Mouse (Mus musculus): ENCODE data around the gene Zfp408.

Zfp408 gene

DNA sequence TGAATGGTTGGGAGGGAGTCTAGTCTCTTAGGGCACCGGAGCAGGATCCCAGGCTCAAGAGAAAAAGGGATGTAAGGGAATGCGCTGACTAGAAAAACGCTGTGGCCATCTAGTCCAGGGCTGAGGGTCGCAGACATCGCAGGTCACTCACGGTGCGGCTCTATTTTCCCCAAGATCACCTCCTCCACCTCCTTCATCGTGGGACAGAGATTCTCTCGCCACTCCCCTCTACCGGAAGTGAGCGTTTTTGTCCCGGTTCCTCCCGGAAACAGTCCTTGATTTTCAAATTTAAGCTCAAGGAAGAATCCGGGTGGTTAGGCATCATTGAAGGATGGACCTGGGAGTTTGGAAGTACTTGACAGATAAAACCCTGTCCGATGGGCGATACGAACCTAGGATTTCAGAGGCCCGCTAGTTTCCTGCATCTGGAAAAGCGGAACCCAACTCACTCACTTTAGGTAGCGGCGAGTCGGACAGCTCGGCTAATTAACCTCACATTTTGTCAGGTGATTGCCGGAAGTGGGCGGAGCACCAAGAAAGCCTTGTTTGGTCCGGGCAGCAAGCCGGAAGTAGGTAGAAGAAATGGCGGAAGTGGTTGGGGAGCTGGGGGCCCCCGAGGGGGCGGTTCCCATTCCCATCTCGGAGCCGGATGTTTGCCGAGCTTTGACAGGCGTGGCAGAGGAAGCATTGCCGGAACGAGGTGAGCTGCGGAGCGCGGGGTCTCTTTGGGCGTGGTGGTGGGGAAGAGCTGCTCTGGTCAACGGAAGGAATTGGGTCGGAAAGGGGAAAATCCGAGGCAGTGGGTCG lies at the start of gene Zfp408, which contains the start of gene Arhgap1:
TSS of gene Zfp408 (minus strand) at position 239 of the 807 bp plus-strand sequence.
TSS of gene Arhgap1 (plus strand) at position 308 of the 807 bp plus-strand sequence.
- peak; percentile 100 for DNase-seq (ENCODE audit: low read depth)

DNA sequence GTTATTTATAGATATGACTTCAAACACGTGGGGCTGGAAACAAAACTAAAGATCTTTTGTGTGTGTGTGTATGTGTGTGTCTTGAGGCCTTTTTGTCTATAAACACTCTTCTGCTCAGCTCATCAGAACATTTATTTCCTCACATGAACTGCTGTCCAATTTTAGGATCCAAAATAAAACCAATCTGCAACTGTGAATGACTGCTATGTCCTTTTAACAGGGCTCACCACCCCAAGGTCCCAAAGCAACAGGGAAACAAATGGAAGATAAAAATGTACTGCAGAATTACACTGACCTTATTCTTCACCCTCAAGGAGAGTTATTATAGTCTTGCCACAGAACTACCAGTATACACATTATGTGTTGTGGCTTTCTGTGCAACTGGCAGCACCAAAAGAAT lies 49.6 kb upstream of the Zfp408 start:
- no peak for DNase-seq (ENCODE audit: low read depth)

DNA sequence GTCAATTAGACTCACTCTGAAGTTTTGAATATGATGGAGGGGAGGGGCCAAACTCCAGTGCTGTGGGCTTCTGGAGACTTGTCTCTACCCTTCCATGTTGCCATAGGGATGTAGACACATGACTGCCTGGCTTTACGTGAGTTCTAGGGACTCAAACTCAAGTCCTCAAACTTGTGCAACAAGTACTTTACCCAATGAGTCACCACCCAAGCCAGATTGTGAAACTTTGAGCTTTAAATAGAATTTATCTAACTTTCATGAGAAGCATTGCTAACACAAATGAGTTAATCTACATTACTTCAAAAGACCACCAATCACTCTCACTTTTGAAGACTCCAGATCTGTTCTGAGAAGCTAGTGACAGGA lies 46.6 kb upstream of the Zfp408 start:
- peak; percentile 92 for DNase-seq (ENCODE audit: low read depth)

DNA sequence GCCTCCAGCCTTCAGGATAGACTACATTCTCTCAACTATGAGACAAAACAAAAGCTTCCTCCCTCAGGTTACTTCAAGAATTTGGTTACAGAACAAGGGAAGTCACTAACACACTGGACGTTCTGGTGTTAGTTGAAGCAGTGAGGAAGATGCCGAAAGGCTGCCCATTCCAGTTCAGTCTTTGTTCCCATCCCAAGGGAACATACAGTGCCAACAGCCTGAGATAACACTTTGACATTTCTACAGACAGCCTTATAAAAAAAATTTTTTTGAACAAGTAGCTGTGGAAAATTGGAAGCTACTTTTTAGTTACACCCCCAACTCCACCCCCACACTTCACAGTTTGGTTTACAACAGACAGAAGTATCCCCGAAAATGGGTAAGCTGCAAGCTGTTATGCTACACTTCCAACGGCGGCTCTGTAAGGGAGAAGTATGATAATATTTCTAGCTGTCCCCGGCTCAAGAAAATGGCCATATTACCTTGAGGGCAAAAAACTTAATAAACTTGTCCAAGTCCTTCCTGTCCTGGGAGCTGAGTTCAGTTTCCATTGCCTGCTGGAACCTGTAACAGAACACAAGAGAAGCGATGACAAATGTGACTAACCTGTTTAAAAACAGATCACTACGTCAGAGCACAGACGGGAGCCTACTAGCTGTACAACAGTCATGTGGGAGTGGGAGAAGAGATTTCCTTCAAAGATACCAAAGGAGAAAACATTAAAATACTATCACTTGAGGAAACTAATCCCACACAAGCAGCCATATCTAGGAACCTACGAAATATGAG lies 46.0 kb upstream of the Zfp408 start:
- no peak for DNase-seq (ENCODE audit: low read depth)

DNA sequence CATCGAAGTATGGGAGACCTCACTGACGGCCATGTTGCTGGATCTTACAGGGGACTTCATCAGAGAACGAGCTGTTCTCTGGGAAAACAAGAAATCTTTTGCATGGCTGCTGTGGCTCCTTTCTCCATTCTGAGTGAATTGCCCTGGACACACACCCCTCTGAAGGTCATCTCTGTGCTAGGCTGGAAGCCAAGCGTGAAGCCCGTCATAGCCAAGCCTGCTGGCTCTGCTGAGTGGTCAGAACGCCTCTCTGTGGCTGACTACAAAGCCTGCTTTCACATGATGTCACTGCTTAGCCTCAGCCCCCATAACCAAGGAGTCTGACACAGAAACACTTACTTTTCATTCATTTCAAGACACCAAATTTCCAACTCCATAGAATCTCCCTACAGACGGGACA lies 39.9 kb upstream of the Zfp408 start:
- no peak for DNase-seq (ENCODE audit: low read depth)

DNA sequence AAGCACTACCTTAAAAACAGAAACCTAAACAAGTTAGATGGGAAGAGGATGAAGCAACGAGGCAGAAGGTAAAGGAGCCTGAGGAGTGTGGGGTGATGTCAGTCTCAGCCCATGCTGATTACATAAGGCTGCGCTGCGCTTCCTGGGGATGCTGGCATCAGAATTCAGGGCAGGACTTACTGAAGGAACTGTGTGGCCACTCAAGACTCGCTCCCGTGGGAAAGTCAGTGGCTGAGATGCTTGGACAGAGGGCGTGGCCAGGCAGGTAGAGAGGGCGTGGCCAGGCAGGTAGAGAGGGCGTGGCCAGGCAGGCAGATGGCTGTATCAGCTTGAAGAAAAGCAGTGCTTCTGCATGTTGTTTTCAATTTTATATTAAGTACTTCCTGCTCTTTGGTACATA lies 34.3 kb upstream of the Zfp408 start:
- DNase-seq (ENCODE audit: low read depth), result no peak

DNA sequence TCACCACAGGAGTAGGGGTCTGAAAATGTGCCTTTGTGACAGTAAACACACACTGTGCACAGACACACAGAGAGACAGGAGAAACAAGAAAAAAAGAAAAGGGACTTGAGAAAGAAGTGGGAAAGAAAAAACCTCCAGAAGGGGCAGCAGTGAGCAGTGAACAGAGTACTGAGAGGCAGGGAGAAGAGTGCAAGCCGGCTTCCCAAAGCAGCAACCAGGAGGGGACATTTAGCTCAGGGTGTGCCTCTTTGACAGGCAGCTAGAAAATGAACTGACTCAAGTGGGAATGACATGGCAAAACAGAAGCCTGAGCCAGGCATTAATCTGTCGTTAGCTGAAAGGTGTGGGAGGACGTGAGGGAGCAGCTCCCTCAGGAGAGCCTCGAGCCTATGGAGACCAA lies 33.3 kb upstream of the Zfp408 start:
- peak; percentile 69 for DNase-seq (ENCODE audit: low read depth)

DNA sequence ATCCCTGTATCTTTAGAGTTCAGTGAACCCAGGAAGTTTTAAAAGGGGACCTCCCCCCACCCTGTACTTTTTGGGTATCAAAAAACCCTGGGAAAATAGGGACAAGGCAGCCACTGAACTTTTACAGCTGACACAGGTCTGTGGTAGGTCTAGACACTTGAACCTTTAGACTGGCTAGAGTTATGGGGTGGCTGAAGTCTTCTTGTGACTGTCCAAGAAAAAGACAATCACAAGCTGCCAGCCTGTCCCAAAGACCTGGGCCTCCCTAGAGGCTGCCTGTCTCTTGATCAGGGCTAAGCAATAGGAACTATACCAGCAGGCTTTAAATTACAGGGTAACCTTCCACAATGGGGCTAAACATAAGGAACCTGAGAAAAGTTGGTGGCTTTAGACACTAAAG lies 27.4 kb upstream of the Zfp408 start:
- DNase-seq (ENCODE audit: low read depth), result no peak

DNA sequence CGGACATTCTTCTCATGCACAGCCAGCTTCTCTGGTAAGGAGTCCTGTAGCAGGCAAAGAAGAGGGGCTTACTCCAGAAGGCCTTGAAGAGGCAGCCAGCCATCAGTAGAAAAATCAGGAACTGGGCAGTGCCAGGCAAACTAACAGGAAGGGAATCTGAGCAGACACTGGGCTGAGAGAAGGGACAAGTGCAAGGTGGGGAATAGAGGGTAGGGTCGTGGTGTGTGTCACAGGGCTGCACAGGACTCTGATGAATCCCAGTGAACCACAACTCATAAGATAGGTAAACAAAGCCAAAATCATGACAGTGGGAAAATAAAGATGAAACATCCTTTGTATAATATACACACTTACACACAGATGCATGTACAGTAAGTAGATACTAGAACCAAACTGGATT lies 26.8 kb upstream of the Zfp408 start:
- DNase-seq (ENCODE audit: low read depth), result no peak

DNA sequence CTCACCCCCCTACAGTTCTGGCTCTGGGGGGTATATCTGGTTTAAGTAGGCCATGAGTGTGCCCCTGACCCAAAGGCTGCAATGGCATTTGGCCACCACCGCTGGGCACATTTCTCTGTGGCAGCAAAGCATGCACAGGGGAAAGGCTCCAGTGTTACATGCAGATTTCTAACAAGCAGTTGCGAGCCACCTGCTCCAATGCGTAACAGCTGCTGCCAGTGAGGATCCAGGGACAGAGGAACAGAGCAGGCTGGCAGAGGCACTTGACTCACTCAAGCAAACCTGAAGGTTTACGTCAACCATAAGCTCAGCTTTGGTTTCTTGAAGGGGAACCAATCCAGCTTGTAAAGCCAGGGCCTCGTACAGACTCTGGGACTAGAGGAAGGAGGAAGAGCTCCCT lies 25.3 kb upstream of the Zfp408 start:
- no peak for DNase-seq (ENCODE audit: low read depth)

DNA sequence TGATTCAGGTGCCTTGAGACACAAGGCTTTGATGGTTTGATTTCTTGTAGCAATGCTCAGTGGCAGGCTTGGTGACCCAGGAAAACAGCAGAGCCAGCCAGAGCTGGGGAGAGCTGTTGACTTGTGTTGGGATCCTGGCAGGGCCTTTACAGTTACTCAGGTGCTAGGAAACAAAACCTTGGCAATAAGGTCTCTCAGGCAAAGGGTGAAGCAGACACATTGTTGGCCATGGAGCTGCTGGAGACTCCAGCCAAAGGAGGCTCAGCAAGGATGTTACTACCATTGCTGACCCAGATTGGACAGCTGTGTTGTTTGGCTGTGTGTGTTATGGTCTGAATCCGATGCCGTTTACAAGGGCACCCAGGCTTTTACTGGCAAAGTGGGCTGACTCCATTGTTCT lies 24.0 kb upstream of the Zfp408 start:
- no peak for DNase-seq (ENCODE audit: low read depth)

DNA sequence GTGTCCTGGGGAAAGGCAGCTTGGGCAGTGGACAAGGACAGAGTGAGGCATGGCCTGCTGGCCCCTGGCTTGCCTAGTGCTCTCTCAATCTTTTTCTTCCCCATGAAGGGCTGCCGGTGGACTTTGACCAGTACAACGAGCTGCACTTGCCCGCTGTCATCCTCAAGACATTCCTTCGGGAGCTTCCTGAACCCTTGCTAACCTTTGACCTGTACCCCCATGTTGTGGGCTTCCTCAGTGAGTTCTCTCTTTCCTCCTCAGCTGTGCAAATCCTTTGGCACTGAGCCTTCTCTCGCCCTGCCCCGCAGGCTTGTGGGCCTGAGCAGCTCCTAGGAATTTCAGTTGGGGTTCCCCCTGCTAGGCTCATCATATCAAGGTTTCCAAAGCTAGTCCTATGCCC lies 20.4 kb upstream of the Zfp408 start:
- no peak for DNase-seq (ENCODE audit: low read depth)

DNA sequence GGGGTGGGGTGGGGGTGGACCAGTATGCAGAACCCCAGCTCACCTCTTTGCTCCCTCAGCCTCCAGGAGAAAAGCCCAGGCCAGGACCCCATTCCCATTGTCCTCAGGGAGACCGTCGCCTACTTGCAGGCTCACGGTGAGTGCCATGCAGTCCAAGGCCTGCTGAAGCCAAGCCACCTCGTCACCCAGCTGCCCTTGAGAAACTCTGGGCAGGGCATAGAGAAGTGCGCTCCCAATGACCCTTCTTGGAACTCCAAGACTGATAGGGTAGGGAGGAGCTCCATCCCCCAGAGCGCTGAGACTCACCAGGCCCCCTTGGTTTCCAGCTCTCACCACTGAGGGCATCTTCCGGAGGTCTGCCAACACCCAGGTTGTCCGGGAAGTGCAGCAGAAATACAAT lies 19.7 kb upstream of the Zfp408 start:
- DNase-seq (ENCODE audit: low read depth), result no peak

DNA sequence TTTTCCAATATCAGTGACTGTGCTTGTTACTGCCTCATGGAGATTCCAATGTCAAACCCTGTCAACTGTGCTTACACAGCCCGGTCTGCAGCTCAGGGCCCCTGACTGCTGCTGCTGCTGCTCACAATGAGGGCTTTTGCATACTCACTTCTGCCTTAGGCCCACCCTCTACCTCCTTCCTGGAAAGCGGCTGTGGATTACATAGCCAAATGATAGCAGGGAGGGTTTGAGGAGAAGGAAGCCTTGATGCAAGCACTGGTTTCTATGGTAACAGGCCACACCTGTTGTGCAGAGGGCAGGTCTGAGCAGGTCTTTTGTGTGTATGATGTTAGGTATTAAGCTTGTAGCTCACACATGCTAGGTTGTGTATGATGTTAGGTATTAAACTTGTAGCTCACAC lies 18.2 kb upstream of the Zfp408 start:
- no peak for DNase-seq (ENCODE audit: low read depth)

DNA sequence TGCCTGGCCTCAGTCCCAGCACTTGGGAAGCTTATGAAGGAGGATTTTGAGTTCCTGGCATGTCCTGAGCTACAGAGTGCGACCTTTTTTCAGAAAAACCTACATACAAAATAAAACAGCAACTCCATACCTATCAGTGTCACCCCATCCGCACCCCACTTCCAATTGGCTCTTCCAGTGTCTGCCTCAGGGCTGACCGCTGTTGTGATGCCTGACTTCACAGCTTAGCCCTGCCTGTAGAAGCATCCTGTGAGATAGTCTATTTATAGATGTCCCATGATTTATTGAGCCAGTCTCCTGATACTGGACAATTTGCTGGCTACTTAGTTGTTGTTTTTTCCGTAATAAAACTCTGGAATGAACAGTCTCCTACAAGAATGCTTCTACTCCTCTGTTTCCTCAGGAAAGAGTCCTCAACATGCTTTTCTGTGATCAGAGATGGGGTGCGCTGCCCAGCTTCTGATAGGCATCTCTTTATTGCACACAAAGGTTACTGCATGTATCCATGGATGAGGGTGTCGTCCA lies 16.9 kb upstream of the Zfp408 start:
- no peak for DNase-seq (ENCODE audit: low read depth)

DNA sequence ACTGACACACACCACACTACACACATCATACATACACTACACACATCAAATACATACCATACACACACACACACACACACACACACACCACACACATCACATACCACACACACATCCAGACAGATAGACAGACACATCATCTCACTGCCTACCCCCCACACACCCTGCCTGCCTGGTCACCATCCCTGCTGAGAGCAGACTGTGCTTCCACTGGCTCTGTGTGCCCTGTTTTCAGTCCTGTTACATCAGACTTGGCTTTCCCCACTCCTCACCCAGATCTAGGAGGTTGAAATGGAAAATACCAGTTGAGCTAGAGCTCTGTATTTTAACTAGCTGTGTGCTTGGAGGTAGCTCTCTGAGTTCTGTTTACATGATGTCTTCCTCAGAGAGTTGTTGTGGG lies 15.2 kb upstream of the Zfp408 start:
- DNase-seq (ENCODE audit: low read depth), result no peak

DNA sequence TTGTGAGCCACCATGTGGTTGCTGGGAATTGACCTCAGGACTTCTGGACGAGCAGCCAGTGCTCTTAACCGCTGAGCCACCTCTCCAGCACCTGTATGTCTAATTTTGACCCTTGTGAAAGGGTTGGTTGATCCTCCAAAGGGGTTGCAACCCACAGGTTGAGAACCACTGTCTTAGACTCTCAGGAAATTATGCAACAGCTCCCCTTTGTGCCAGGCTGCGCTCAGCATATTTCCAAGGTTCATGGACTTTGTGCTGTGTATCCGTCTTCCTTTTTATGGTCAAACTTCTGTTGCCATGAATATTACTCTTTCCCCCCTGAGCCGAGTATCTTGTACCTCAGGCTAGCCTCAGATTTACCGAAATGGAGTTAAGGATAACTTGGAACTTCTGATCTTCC lies 11.4 kb upstream of the Zfp408 start:
- DNase-seq (ENCODE audit: low read depth), result no peak

DNA sequence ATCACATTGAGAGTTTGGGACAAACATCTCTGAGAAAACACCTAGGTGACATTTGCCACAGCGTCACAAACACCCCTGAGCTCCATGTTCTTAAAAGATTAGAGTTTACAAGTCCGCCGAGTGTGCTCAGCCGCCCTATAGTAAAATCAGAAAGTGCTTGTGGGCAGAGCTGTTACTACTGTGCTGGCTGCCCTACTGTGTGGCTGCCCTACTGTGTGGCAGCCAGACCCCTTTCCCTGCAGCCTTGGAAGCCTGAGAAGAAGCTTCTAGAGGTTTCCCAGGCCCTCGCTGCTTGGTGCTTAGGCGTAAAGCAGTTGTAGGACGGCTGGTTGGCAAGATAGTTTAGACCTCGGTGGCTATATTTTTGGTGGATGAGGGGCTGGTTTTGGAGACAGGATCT lies 10.1 kb upstream of the Zfp408 start:
- DNase-seq (ENCODE audit: low read depth), result no peak

DNA sequence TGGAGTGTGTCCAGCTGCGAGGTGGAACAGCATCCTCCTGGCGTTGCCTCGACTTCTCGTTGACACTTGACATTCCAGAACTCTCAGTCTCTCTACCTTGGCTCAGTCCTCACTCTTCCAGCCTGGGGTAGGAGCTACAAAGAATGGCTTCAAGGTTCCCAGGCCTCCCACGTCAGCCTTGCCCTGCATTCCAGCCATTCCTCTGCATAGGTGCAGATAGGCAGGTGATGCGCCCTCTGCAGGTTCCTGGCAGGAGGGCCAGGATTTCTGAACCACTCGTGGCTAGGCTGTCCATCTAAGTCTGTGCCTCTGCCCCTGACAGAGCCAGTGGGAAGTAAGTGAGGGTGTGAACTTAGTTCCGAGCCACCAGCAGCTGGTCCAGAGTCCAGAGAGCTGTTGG lies 7.2 kb upstream of the Zfp408 start:
- no peak for DNase-seq (ENCODE audit: low read depth)

DNA sequence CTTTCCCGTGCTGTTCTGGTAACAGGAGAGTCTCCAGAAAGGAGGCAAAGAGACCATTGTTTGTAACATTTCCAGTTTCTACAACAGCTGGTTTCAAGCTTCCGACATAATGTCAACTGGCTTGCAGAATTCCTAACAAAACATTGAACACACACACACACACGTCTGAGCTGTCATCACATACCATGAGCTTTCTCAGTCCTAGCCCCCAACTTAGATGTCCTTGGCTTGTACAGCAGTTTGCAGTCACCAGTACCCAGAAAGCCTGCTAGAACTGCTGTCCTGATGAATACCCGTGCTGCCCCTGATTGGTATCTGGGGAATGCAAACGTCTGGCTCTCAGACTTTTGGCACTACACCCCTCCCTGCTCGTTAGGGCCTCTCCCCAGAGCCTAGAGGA lies 6.2 kb upstream of the Zfp408 start:
- no peak for DNase-seq (ENCODE audit: low read depth)

DNA sequence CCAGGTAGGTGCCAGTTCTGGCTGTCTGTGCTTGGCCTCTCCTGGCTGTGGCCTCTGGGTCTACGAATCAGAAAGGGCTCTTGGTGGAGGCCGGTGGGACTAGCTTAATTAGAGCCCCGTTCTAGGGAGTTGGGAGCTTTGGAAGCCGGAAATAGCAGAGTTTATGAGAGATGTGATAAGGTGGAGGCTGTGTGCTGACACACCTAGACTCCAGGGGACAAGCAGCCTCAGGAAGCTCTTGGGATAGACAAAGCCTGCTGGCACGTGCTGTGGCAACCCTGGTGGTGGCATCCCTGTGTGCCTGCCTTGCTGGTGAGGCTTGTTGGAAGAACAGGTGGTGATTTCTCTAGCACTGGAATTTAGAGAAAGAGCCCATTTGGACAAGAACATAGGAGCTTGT lies 5.8 kb upstream of the Zfp408 start:
- DNase-seq (ENCODE audit: low read depth), result no peak

DNA sequence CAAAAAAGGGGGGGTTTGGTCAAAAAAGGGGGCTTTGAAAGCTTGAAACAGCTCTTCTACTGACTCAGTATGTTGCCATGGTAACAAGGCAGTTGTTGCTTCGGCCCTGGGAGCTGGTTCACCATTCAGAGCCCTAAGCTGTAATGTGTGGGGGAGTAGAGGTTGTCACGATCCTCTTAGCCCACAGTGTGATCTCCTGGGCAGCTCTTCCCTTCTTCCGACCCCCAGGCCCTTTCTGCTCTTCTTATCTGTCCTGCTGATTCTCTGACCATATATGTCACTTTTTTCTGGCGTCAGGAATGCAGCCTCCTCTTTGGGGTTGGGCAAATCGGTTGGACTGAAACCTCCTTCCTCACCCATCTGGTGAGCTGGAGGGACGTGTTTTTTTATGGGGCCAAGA lies 3.3 kb upstream of the Zfp408 start:
- no peak for DNase-seq (ENCODE audit: low read depth)
